Mouse (Mus musculus) small intestine, adult 2 months (tissue): ENCODE measurements around the gene Aqp9. TPM values are rescaled to one million over a fixed set of nuclear protein-coding genes. Genes with fewer than 3 reads are reported as not detected.
A peak's percentile ranks its signal among the peaks of the same experiment; 100 is the strongest.

Experiments
- H3K27ac ChIP-seq: fragments of 200-500 bp; 2 replicates; pipeline ENCODE4 v1.5.1; 2012; ENCODE audit warnings: low read depth, low read length, control low read depth, inconsistent platforms; ENCODE audit not compliant: insufficient read depth
- H3K27me3 ChIP-seq: fragments of 200-500 bp; 2 replicates; pipeline ENCODE4 v1.6.1; 2012; ENCODE audit warnings: mild to moderate bottlenecking, moderate library complexity, low read length, inconsistent platforms; ENCODE audit not compliant: control insufficient read depth, insufficient read depth
- H3K36me3 ChIP-seq: fragments of 200-500 bp; 2 replicates; pipeline ENCODE4 v1.6.1; 2012; ENCODE audit warnings: mild to moderate bottlenecking, low read length, control low read depth, inconsistent platforms; ENCODE audit not compliant: control insufficient read depth, insufficient read depth
- H3K4me1 ChIP-seq: fragments of 200-500 bp; 2 replicates; pipeline ENCODE4 v1.6.1; 2012; ENCODE audit warnings: low read length, inconsistent platforms, mixed read lengths; ENCODE audit not compliant: control insufficient read depth, insufficient read depth, insufficient read length
- H3K4me3 ChIP-seq: fragments of 200-500 bp; 2 replicates; pipeline ENCODE4 v1.5.1; 2012; ENCODE audit warnings: low read depth, mild to moderate bottlenecking, control low read depth, inconsistent platforms, low read length, moderate library complexity
- CTCF ChIP-seq: fragments of 200-500 bp; IDR thresholded peaks from 2 replicates; pipeline ENCODE4 v1.5.1; 2012; ENCODE audit warnings: low read depth, mild to moderate bottlenecking, control low read depth, inconsistent platforms, low read length, moderate library complexity, mixed read lengths; ENCODE audit not compliant: insufficient replicate concordance, insufficient read length; ENCODE audit errors: extremely low read depth
- POLR2A ChIP-seq: fragments of 200-500 bp; IDR thresholded peaks from 2 replicates; pipeline ENCODE4 v1.6.1; 2012; ENCODE audit warnings: low read depth, mild to moderate bottlenecking, control low read depth, inconsistent platforms, low read length, moderate library complexity
- WGBS: fragments of 180-500 bp; shearing (Covaris S2); methylation state at CpG from one replicate; pipeline ENCODE4 v1.1.7; 2018; 5-methylcytosine and 5-hydroxymethylcytosine counted together
- polyA plus RNA-seq: library from polyadenylated mRNA; depleted of rRNA; stranded (reverse); fragments of >200 nt; gene quantifications from 2 replicates; pipeline ENCODE4 v1.2.3, GENCODE M21; 2012; rRNA removed

The Aqp9 gene
- 0.06 and 0.10 TPM in 2 replicates for polyA plus RNA-seq

DNA sequence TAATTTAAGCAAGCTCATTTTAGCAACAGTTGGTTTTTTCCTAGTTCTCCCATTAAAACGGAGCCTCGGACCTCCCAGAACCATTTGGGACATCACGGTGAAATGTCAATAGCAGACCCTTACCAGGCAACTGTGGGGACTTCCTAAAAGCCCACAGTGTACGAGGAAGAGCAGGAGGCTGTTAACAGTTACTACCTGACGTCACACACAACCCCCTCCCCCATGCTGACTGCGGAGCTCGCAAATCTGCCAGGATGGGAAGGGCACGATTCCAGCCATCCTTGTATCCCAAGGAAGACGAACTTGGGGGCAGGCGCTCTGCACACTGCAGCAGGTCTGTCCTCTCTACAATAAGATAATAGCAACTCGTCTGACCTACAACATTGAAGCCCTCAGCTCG lies at the start of gene Aqp9:
Aqp9 (minus strand) TSS at position 172 of the 400 bp plus-strand sequence.
- TF ChIP-seq CTCF (no peak), POLR2A (no peak)
- no peak within 1 kb of the TSS for H3K4me3 ChIP-seq
- no peaks in the 10 kb centered on the region for H3K36me3 ChIP-seq
- H3K27me3 ChIP-seq: no peaks in the 10 kb centered on the region
- H3K27ac ChIP-seq: no peak within 1 kb of the TSS
- WGBS: 71% methylated on average over 12 of the region's 12 CpGs
- H3K4me1 ChIP-seq: no peaks in the 10 kb centered on the region

GRCm38 (mm10) chr9:71217793-71218095 lies 49.3 kb upstream of the Aqp9 start:
- no peak overlapping the region for H3K27ac ChIP-seq
- H3K27me3 ChIP-seq: peaks cover 39% of the 10 kb centered on the region
- no peak for TF ChIP-seq POLR2A
- TF ChIP-seq CTCF: no peak
- H3K4me3 ChIP-seq: no peak overlapping the region
- peaks cover 4% of the 10 kb centered on the region; the same call in 1 of the 2 replicates for H3K4me1 ChIP-seq
- WGBS: 41% methylated on average over 5 of the region's 5 CpGs
- H3K36me3 ChIP-seq: no peaks in the 10 kb centered on the region

DNA sequence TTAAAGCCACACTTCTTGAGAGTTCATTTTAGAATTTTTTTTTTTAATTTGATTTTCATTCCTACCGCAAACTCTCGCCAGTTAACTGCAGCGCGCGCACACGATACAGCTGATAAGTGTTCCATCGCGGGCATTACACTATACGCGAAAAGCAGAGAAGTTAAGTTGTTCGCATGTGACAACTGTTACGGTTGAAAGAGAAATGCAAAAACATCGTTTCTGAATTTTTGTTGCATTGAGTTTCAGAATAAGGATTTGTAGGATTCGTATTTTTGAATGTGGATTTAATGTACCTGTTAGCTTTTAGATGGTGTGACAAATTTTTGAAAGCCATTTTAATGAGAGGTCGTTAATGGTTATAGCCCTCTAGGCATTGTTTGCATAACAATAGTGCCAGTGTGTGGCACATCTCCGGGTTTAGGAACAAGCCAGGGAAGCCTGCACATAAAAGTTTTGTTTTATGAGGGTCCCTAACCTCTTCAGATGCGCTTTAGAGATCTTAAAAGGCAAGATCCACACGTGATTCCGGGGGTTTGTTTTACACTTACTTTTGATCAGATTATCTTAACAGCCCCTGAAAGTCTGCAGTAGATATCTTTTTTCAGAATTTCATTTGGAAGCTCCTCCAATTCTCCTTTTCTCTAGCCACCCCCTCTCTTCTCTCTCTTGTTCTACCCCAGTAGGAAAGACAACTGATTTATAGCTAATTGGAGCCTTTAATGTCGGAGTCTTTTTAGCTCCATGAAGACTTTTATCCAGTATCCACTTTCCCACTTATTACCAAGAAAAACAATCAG lies 48.7 kb upstream of the Aqp9 start:
- Histone ChIP-seq H3K27me3 (peaks cover 39% of the 10 kb centered on the region), H3K4me1 (peaks cover 4% of the 10 kb centered on the region; the same call in 1 of the 2 replicates), H3K36me3 (no peaks in the 10 kb centered on the region), H3K27ac (no peak overlapping the region), H3K4me3 (no peak overlapping the region)
- TF ChIP-seq CTCF (no peak), POLR2A (no peak)
- WGBS: 10% methylated on average over 20 of the region's 20 CpGs

DNA sequence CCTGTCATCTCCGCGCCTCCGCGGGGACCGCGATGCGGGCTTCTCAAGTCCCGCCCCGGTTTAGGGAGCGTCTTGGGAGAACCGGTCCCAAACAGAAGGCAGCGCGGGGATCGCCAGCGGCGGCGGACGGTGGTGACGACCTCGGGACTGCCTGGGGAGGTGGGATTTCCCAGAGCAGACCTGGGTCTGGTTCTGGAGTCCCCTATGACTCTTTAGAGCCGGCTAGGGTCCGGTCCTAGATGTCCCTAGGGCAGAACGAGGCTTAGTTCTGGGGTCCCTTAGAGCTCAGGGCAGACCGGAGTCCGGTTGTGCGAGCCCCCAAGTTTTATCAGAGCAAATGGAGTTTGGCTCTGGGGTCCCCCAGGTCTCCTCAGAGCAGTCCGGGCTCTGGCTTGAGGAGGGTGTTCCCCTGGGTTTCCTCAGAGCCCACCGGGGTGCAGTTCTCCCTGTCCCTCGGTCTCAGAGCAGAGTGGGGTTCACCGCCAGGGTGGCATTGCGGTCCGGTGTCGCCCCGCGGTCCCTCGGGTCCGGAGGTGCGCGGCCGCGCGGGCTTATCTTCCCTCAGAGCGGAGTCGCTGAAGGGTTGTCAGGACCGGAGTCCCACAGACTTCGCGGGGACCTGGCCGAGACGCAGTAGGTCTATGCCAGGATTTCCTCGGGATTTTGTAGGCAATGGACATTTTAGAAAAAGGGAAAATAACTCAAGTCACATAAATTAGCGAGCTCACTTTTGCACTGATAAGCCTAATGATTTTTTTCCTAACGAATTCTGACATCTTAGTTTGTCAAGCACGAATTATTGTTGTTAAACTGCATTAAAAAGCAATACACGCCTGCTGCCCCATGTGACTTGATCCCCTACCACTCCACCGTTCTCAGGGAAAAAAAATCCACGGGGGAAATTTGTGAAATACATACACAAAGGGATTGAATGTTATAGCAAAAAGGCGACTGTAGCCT lies 47.8 kb upstream of the Aqp9 start:
- no peaks in the 10 kb centered on the region for H3K36me3 ChIP-seq
- no peak for TF ChIP-seq CTCF
- TF ChIP-seq POLR2A: no peak
- peaks cover 39% of the 10 kb centered on the region for H3K27me3 ChIP-seq
- WGBS: 2% methylated on average over 57 of the region's 57 CpGs
- no peak overlapping the region for H3K27ac ChIP-seq
- H3K4me3 ChIP-seq: peak overlapping the region; percentile 62
- H3K4me1 ChIP-seq: peaks cover 4% of the 10 kb centered on the region; the same call in 1 of the 2 replicates

DNA sequence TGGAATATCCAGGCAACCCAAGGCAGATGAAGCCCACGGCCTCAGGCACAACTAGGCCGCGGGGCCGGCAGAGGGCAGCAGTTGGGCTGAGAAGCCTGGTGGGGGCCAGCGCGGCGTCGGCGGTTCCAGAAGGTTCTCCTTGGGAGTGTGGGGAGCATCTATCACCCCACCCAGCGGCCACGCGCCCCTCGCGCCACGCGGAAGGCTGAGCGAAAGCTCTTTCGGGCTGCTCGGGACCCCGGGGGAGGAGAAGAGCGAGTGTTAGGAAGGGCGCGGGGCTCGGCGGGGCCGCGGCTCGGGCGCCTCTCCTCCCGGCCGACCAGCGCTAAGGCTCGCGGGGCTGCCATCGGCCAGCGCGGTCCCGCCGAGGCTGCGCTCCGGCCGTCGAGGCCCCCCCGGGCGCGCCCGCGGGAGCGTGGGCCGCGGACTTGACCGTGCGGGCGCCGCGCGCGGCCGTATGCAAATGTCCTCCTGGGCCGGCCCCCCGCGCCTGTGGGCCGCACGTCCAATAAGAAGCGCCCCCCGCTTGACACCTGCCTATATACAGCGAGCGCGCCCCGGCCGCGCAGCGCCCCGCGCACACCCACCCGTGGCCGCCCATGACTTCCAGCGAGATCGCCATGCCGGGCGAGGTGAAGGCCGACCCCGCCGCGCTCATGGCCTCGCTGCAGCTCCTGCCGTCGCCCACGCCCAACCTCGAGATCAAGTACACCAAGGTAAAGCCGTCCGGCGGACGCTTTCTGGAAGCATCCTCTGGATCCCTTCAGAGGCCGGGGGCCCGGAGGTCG lies 47.0 kb upstream of the Aqp9 start, which contains the start of gene Aldh1a2:
Aldh1a2 (plus strand) TSS at position 542 of the 788 bp plus-strand sequence.
- Histone ChIP-seq H3K27me3 (peaks cover 40% of the 10 kb centered on the region), H3K27ac (no peak within 1 kb of the TSS), H3K36me3 (no peaks in the 10 kb centered on the region), H3K4me3 (peak within 1 kb of the TSS; percentile 62), H3K4me1 (peaks cover 4% of the 10 kb centered on the region; the same call in 1 of the 2 replicates)
- TF ChIP-seq POLR2A (no peak), CTCF (peak; percentile 59; the same call in 1 of the 2 replicates)
- 1% methylated on average over 96 of the region's 97 CpGs for WGBS

- Histone ChIP-seq H3K36me3 (no peaks in the 10 kb centered on the region), H3K4me3 (no peak overlapping the region), H3K27me3 (peaks cover 43% of the 10 kb centered on the region), H3K27ac (no peak overlapping the region), H3K4me1 (peaks cover 4% of the 10 kb centered on the region; the same call in 1 of the 2 replicates)
- no peak for TF ChIP-seq POLR2A
- no peak for TF ChIP-seq CTCF
- WGBS: 28% methylated on average over 4 of the region's 4 CpGs
These were observed 45.2 kb upstream of the Aqp9 start for GRCm38 (mm10) chr9:71213636-71214035.
